Mouse (Mus musculus): ENCODE results near the gene Bud23. TPM values are rescaled to one million over a fixed set of nuclear protein-coding genes. Genes with fewer than 3 reads are reported as not detected.

Gene Bud23
- total RNA-seq, 2 experiments from 2014 or later, result 17.3 to 30.9 TPM

GRCm38 (mm10) chr5:135029007-135029854, 35.5 kb downstream of the Bud23 start:
- no peak for ATAC-seq (replicated peaks; ENCODE audit: low FRiP score, poor library complexity, severe bottlenecking)

DNA sequence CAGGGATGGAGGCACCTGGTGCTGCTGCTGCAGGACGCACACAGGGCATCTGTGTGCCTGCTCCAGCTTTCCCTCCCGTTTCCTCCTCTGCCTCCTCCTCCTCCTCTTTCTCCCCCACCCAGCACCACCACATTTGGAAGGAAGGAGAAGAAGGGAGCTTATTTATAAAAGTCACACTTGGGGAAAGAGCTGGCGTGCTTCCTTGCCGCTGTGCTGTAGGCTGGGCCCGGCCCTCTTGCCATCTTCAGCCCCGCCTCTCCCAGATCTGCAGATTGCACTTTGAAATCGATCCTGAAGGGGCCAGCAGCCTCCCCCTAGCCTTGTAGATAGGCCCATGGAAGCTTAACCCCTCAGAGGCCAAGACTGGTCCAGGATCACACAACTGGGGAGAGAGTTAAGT, 38.9 kb downstream of the Bud23 start:
- no peak for ATAC-seq (replicated peaks; ENCODE audit: low FRiP score, poor library complexity, severe bottlenecking)

DNA sequence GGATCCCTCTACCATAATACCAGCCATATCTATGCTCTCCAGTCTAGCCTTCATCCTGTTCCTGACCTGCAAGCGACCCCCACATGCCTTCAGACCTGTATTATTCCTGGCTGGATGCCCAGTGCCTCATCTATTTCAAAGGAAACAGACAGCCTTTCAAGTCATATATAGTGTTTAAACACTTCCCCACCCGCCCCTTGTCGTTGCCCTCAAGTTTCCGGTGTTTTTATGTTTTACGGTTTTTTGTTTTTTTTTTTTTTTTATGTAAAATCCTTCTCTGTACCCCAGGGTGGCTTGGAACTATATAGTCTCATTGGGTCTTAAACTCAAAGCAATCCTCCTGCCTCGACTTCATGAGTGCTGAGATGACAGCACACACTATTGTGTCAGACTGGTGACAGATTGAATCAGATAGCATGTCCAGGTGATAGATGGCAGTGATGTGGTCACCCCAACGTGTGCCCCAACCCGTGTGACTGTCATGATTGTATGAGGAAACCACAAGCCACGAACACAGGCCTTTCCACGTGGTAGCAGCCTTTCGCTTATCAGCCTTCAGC, 40.0 kb downstream of the Bud23 start:
- no peak for ATAC-seq (replicated peaks; ENCODE audit: low FRiP score, poor library complexity, severe bottlenecking)

GRCm38 (mm10) chr5:135023344-135024173, 41.2 kb downstream of the Bud23 start, which contains the start of gene Stx1a:
Gene Stx1a, plus strand, starts transcription at chr5:135023482.
- no peak for ATAC-seq (replicated peaks; ENCODE audit: low FRiP score, poor library complexity, severe bottlenecking)

- ATAC-seq (replicated peaks; ENCODE audit: low FRiP score, poor library complexity, severe bottlenecking), result no peak
Measured at GRCm38 (mm10) chr5:135021814-135022213, 42.9 kb downstream of the Bud23 start.

GRCm38 (mm10) chr5:135016224-135016759, 48.5 kb downstream of the Bud23 start:
- no peak for ATAC-seq (replicated peaks; ENCODE audit: low FRiP score, poor library complexity, severe bottlenecking)

DNA sequence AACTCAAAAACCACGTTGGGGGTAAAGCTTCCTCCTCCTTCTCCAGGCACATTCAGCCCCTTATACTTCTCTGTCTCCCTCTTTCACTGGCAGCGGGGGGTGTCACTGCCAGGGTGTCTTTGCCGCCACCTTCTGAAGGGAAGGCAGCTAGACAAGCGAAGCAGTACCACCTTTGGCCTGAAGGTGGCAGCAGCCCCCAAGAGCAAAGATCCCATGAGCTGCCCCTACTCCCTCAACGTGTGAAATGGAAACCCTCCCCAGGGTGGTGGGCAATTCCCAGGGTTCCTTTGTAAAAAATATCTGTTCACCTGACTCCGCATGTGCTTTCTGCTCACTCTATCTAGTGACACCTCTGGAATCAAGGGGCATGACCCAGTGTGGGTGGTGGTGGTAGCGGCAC, 49.3 kb downstream of the Bud23 start:
- peak; percentile 75 for ATAC-seq (replicated peaks; ENCODE audit: low FRiP score, poor library complexity, severe bottlenecking)

DNA sequence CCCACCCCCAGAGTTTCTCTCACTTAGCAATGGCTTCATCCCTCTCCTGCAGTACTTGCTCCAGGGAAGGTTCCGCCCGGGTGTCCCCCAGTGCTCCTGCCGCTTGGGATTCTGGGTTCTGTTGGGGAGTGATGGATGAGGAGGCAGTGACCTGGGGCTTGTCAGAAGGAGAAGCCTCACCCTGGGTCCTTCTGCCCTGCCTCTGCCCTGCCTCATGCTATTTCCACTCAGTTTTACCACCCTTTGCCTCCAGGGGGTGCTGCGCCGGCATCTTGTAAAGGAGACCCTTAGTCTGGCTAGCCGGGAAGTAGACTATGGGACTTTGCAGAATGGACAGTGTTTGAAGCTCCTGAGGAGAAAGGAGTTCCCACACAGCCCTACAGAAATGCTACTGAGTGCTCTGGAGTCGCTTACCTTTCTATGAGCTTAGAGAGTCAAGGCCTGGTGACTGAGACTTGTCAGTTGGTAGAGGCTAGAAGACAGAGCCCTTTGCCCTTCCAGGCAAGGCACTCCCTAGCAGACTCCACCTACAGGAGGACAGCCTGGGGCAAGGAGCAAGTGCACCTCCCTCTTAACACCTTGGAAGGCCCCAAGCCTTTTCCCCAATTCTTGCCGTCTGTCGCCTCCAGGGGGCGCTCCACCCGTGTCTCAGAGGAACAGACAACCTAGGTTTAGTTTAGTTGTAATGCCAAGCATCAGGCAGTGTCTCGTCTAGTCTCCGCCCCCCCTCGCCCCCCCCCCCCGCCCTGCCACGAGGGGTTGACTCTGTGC, 51.9 kb downstream of the Bud23 start:
- no peak for ATAC-seq (replicated peaks; ENCODE audit: low FRiP score, poor library complexity, severe bottlenecking)

- no peak for ATAC-seq (replicated peaks; ENCODE audit: low FRiP score, poor library complexity, severe bottlenecking)
Measured at GRCm38 (mm10) chr5:135011809-135012613, 52.7 kb downstream of the Bud23 start.

DNA sequence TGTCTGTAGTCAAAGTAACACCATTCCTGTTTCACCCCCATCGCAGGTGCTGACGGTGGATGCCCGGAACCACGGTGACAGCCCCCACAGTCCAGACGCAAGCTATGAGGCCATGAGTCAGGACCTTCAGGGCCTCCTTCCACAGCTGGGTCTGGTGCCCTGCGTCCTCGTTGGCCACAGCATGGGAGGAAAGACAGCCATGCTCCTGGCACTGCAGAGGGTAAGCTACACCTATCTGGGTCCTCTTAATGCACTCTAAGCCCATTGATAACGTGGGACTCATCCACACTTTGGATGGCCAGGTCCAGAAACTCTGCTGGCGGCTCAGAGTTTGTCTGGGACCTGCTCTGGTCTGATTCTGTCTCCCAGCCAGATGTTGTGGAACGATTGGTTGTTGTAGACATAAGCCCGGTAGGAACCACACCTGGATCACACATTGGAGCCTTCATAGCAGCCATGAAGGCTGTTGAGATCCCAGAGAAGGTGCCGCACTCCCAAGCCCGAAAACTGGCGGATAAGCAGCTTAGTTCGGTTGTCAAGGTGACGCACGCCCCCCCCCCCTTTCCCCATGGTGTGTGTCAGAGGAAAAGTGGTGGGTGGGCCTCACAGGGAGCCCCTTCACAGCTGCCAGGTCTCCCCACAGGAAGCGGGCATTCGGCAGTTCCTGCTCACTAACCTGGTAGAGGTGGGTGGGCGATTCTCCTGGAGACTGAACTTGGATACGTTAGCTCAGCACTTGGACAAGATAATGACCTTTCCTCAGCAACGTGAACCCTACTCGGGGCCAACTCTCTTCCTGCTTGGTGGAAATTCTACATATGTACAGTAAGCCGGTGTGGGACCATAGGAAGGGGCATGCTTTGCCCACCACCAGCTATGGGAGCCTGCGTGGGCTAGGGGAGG, 53.7 kb downstream of the Bud23 start:
- ATAC-seq (replicated peaks; ENCODE audit: low FRiP score, poor library complexity, severe bottlenecking), result no peak

GRCm38 (mm10) chr5:135010320-135010709, 54.4 kb downstream of the Bud23 start:
- ATAC-seq (replicated peaks; ENCODE audit: low FRiP score, poor library complexity, severe bottlenecking), result no peak

DNA sequence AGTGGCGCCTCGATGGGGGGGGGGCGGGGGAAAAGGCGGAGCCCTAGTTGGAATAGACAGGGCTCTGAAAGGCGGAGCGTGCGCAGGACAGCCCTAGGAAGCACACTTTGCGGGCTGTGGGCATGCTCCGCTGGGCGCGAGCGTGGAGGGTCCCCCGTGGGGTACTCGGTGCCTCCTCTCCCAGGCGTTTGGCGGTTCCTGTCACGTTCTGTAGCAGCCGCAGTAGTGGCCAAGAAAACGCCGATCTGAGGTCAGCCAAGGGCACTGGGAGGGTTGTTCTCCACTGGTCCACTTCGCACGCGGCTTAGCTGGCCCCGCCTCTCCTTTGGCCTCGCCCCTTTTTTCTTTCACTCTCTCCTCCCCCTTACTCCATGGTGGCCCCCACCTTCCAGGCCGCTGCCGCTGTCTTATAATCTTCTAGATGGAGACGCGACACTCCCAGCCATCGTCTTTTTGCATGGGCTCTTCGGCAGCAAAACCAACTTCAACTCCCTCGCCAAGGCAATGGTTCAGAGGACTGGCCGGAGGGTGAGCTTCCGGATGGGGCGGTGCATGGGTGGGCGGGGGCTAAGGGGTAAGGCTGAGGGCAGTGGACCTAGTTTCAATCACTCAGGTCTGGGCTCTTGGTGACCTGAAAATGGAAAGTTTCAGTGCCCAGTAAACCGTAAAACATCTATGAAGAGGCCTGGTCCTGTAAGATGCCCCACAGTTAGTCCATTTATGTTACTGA, 55.0 kb downstream of the Bud23 start:
- peak; percentile 59 for ATAC-seq (replicated peaks; ENCODE audit: low FRiP score, poor library complexity, severe bottlenecking)

DNA sequence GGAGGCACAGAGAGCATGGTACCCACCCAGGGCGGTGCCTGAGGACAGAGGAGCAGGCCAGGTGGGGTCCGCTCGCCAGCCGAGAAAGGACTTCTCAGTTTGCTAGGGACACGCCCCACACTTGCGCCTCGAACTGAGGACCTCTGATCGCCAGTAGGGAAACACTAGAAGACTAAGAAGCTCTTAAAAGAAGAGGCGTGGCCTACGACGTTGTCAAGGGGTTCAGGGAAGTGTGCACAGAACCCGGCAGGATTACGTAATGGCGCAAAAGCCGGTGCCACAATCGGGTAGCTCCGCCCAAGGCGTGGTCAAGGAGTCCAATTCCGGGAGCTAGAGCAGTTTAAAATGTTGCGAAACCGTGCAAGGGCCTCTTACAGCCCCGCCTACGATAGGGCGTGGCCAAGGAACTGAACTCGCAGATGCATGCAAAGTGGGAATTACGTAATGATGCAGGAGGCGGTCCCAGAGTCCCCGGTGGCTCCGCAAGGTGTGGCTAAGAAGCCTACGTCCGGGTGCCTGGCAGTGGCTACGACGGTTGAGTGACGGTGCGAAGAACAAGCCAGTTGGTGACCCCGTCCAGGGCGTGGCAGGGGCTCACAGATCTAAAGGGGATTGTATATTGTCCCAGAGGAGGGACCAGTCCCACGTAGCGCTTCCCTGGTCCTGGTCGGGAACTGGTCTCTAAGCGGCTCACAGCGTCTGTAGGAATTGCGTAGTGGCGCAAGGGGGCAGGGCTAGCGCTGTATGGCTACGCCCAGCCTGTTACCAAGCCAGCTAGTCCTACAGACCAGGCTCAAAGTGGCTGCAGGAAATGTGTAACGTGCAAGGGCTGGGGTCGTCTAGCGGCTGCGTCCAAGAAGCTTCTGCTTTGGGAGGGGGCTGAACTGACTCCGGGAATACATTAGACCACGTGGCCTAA, 55.8 kb downstream of the Bud23 start, which contains the start of gene Abhd11:
Gene Abhd11, plus strand, starts transcription at position 482 of the 919 bp plus-strand sequence.
- ATAC-seq (replicated peaks; ENCODE audit: low FRiP score, poor library complexity, severe bottlenecking), result peak; percentile 88

GRCm38 (mm10) chr5:135007802-135008571, 56.8 kb downstream of the Bud23 start:
- no peak for ATAC-seq (replicated peaks; ENCODE audit: low FRiP score, poor library complexity, severe bottlenecking)
